Mouse (Mus musculus) kidney, adult 2 months (tissue): Measurements from ENCODE around the gene Ncaph2.

Source experiments
- CTCF ChIP-seq: fragments of 200-500 bp; conservative IDR thresholded peaks from 2 replicates; pipeline ENCODE4 v1.5.1; 2011; ENCODE audit warnings: low read depth, mild to moderate bottlenecking, control low read depth, low read length, moderate library complexity, mixed read lengths; ENCODE audit not compliant: insufficient read depth, insufficient read length
- POLR2A ChIP-seq: fragments of 200-500 bp; IDR thresholded peaks from one replicate; pipeline ENCODE4 v1.6.1; 2011; ENCODE audit warnings: low read depth, low read length, control low read depth

- TF ChIP-seq CTCF (no peak), POLR2A (no peak)
Observed at GRCm38 (mm10) chr15:89358784-89359183, 3.3 kb downstream of the Ncaph2 start.
